Mouse (Mus musculus) Patski (cell line): ENCODE data around the gene Rnf10. TPM values are rescaled to one million over a fixed set of nuclear protein-coding genes. Genes with fewer than 3 reads are reported as not detected.

ENCODE experiments used
- ATAC-seq: fragments of 100-300 bp; one replicate; pipeline ENCODE4 v1.8.0; 2021
- CTCF ChIA-PET: fragments of 350-600 bp; sonication (Branson Sonifier 250); formaldehyde crosslinking; loops from one replicate; lab custom pipeline; 2022; ENCODE audit warnings: inconsistent platforms; lab: Charles Lee
- POLR2A ChIA-PET: fragments of 350-600 bp; sonication (Branson Sonifier 250); formaldehyde crosslinking; loops from one replicate; lab custom pipeline; 2022; ENCODE audit warnings: antibody characterized with exemption, inconsistent platforms; lab: Charles Lee
- DNase-seq: peaks from one replicate; pipeline ENCODE4 v3.0.0-alpha.2; 2011; ENCODE audit warnings: low read depth, low spot score
- H3K27me3 ChIP-seq: fragments of 371-371 bp; one replicate; pipeline ENCODE4 v1.5.1; 2021
- CTCF ChIP-seq: fragments of 100-300 bp; IDR thresholded peaks from one replicate; pipeline ENCODE4 v1.5.1; 2021
- in situ Hi-C: fragments of 300-500 bp; cut with MboI; formaldehyde crosslinking; loops from 3 replicates; pipeline ENCODE4 v1.11.1; 2018; ENCODE audit warnings: low pct_unique_long_range_greater_than_20kb, mixed read lengths
- polyA plus RNA-seq: library from polyadenylated mRNA; unstranded; gene quantifications from one replicate; pipeline ENCODE4 v1.2.3, GENCODE M21; 2021

The Rnf10 gene
- polyA plus RNA-seq, 1 experiment from 2014 or later = 286 TPM

DNA sequence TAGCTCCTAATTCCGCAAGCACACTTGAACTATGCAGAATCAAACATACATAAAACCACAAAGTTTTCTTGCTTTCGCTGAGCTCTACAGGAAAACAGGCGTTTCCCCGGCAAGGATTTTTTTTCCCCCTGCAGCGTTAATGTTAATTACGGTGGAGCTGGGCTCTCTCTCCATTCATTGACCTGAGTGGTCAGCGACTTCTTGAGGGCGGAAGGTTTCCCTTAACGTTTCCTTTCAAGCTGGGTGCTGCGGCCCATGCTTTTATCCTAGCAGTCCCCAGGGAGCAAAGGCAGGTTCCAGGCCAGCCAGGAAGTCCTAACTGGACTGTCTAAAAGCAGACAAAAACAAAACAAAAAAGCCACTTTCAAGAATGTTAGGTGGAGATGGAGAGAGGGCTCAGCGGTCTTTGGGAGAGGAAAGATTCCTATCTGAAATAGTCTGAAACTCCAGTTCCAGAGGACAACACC lies 33.9 kb downstream of the Rnf10 start:
- in situ Hi-C loops = loop anchor here (5.0 kb wide), 4 partner anchors 51 to 261 kb away; partner anchors contain the start of gene Srsf9
- no peak for ATAC-seq

GRCm38 (mm10) chr5:115237803-115238728 lies 34.6 kb downstream of the Rnf10 start:
- in situ Hi-C loops = loop anchor here (5.0 kb wide), 4 partner anchors 51 to 261 kb away; partner anchors contain the start of gene Srsf9
- no peaks in the 10 kb centered on the region for H3K27me3 ChIP-seq
- peak; percentile 87 for ATAC-seq
- no peak for TF ChIP-seq CTCF
- DNase-seq = peak; percentile 54
- ChIA-PET POLR2A (interaction anchor here (0.6 to 1.1 kb wide), 5 partner anchors 34 to 755 kb away, joined by 3 to 5 read pairs (median 3); partner anchors contain the start of gene Rnf10), CTCF (no interaction called here)

More for the DNA sequence above, 33.9 kb downstream of the Rnf10 start:
- ChIA-PET CTCF (no interaction called here), POLR2A (interaction anchor here (0.6 to 1.1 kb wide), 4 partner anchors 35 to 755 kb away, joined by 3 to 4 read pairs (median 3); no protein-coding TSS in a partner anchor)
- TF ChIP-seq CTCF = no peak
- no peaks in the 10 kb centered on the region for H3K27me3 ChIP-seq
- DNase-seq = no peak

DNA sequence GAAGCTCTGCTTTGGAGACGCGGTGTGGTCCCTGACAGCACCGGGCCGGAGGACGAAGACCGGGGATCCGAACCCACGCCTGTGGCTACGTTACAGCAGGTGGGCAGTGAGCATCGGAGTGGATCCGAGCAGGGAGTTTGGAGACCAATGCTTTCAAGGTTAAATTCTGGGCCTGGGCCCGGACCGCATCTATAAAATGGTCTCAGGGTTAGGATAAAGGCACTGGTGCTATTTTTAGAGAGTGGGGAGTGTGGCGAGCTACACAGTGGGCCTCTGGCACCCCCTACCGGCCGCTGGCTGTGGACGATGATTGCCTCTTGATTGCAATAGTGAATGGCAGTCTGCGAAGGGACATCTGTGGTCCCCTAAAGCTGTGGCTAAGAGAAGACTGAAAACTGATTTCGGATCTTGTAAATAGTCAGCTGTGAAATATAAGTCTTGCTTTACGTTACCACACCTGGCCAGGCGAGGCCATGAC lies 36.9 kb downstream of the Rnf10 start, which contains the start of gene Pop5:
Gene Pop5, plus strand, starts transcription at position 51 of the 478 bp plus-strand sequence.
- in situ Hi-C loops = loop anchor here (5.0 kb wide), 4 partner anchors 49 to 259 kb away; partner anchors contain the start of gene Srsf9
- ChIA-PET POLR2A (no interaction called here), CTCF (interaction anchor here (0.7 to 1.9 kb wide), 9 partner anchors 9 to 256 kb away, joined by 3 to 7 read pairs (median 4); no protein-coding TSS in a partner anchor)
- no peaks in the 10 kb centered on the region for H3K27me3 ChIP-seq
- ATAC-seq (no peak), DNase-seq (no peak)
- TF ChIP-seq CTCF = peak; percentile 89

DNA sequence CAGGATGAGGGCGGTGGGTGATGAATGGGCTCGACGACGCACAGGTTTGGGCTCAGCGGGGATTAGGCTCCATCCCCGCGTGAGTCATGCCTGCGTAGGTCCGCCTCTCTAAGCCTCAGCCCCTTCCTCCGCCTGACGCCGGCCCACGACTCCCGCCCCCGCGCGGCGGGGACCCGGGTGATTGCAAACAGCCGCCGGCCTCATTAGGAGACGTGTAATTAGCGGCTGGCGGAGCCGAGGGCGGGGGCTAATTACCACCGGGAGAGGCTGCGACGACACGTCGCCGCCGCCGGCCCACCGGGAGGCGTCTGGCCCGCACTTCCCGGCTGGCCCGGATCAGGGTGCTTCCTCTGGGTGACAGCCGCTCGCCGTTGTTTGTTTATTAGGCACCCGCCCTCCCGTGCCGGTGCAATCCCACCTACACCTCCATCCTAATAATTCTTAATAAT lies 37.4 kb downstream of the Rnf10 start:
- CTCF ChIA-PET = interaction anchor here (0.8 to 1.9 kb wide), 6 partner anchors 8 to 110 kb away, joined by 3 to 5 read pairs (median 4); no protein-coding TSS in a partner anchor
- H3K27me3 ChIP-seq = no peaks in the 10 kb centered on the region
- ATAC-seq (no peak), DNase-seq (no peak)
- in situ Hi-C loops = loop anchor here (5.0 kb wide), 4 partner anchors 48 to 258 kb away; partner anchors contain the start of gene Srsf9
- POLR2A ChIA-PET = no interaction called here
- no peak for TF ChIP-seq CTCF

- in situ Hi-C loops = no loop called here
- H3K27me3 ChIP-seq = no peaks in the 10 kb centered on the region
- DNase-seq (no peak), ATAC-seq (no peak)
- CTCF ChIA-PET = no interaction called here
- POLR2A ChIA-PET = no interaction called here
- no peak for TF ChIP-seq CTCF
Observed at GRCm38 (mm10) chr5:115234519-115234918, 38.2 kb downstream of the Rnf10 start.

- in situ Hi-C loops = no loop called here
Observed at GRCm38 (mm10) chr5:115233031-115233780, 39.5 kb downstream of the Rnf10 start.

GRCm38 (mm10) chr5:115232516-115232915 lies 40.2 kb downstream of the Rnf10 start:
- no peak for DNase-seq
- in situ Hi-C loops = no loop called here
- ChIA-PET CTCF (interaction anchor here (1.0 kb wide), 1 partner anchor 45 kb away, joined by 3 read pairs; no protein-coding TSS in a partner anchor), POLR2A (interaction anchor here (0.6 kb wide), 1 partner anchor 12 kb away, joined by 4 read pairs; no protein-coding TSS in a partner anchor)
- no peak for ATAC-seq
- no peaks in the 10 kb centered on the region for H3K27me3 ChIP-seq
- no peak for TF ChIP-seq CTCF

More at GRCm38 (mm10) chr5:115233031-115233780, 39.5 kb downstream of the Rnf10 start:
- no peak for TF ChIP-seq CTCF
- CTCF ChIA-PET = no interaction called here
- POLR2A ChIA-PET = interaction anchor here (0.6 kb wide), 1 partner anchor 93 kb away, joined by 4 read pairs; no protein-coding TSS in a partner anchor
- no peak for DNase-seq
- ATAC-seq = no peak
- no peaks in the 10 kb centered on the region for H3K27me3 ChIP-seq

DNA sequence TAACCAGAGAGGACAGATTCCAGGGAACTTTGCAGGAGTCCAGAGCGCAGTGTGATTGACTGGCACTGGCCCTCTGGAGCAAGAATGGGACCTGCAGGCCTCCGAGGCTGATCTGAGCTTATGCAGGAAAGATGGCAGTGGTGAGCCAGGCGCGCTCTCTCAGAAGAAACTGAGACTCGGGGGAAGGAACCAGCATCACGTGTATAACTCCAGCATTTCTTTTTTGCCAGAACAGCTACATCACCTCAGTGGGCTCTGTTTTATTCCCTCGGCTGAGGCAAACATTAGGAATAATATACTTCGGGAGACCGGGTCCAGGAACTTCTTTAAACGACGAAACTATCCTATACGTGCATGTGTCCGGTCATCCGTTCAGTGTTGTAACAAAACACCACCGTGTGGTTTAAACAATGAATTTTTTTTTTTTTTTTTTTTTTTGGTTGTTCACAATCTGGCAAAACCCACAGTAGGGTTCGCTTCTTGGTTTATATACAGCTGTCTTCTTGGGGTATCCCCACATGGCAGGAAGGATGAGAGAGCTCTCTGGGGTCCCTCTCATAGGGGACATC lies 41.1 kb downstream of the Rnf10 start:
- TF ChIP-seq CTCF = no peak
- in situ Hi-C loops = no loop called here
- ATAC-seq (no peak), DNase-seq (no peak)
- ChIA-PET POLR2A (interaction anchor here (0.6 kb wide), 3 partner anchors 13 to 83 kb away, joined by 4 to 6 read pairs (median 4); no protein-coding TSS in a partner anchor), CTCF (interaction anchor here (1.0 kb wide), 1 partner anchor 44 kb away, joined by 3 read pairs; no protein-coding TSS in a partner anchor)
- no peaks in the 10 kb centered on the region for H3K27me3 ChIP-seq
